Mouse (Mus musculus) cortical plate, adult 2 months (tissue): ENCODE measurements around the gene Hhipl2.

Source experiments
- CTCF ChIP-seq: fragments of 200-500 bp; IDR thresholded peaks from 2 replicates; pipeline ENCODE4 v1.5.1; 2011; ENCODE audit warnings: mild to moderate bottlenecking, control low read depth, low read length; ENCODE audit not compliant: insufficient read depth; ENCODE audit errors: extremely low read depth
- POLR2A ChIP-seq: fragments of 200-500 bp; IDR thresholded peaks from 2 replicates; pipeline ENCODE4 v1.6.1; 2011; ENCODE audit warnings: mild to moderate bottlenecking, low read length, control low read depth; ENCODE audit not compliant: insufficient read depth; ENCODE audit errors: extremely low read depth

GRCm38 (mm10) chr1:183403396-183403795 lies 14.6 kb upstream of the Hhipl2 start:
- TF ChIP-seq CTCF = no peak
- no peak for TF ChIP-seq POLR2A
